Mouse (Mus musculus): ENCODE measurements at regions not wholly inside any gene's neighbourhood (a gene's known extent, or its start where the extent isn't known, plus 50 kb on each side); places are given as distances from the start of the nearest gene placed in this dataset.

- in situ Hi-C loops (cut with MboI; ENCODE audit: low pct_ligation_motif_present, low pct_unique_long_range_greater_than_20kb, low sequenced_read_pairs): no loop called here
- Histone ChIP-seq H3K27ac (ENCODE audit: insufficient read depth, low read depth) (no peak overlapping the region), H3K9ac (ENCODE audit: insufficient read depth, low read depth) (no peak overlapping the region), H3K4me2 (ENCODE audit: insufficient read depth, low read depth, poor library complexity, severe bottlenecking) (no peak overlapping the region), H3K4me3 (replicated peaks in 1 of 3; ENCODE audit: low read depth in 2 of 3, low read length in 2 of 3, poor library complexity in 1 of 3) (no peak overlapping the region), H3K4me1 (ENCODE audit: control insufficient read depth in 1 of 2, insufficient read depth in 2 of 2) (no peaks in the 10 kb centered on the region), H3K79me2 (replicated peaks; ENCODE audit: control insufficient read depth, extremely low read depth, insufficient read depth, poor library complexity, severe bottlenecking) (no peaks in the 10 kb centered on the region), H3K9me3 (replicated peaks; ENCODE audit: low read length) (peaks cover 4% of the 10 kb centered on the region), H3K27me3 (replicated peaks) (peaks cover 91% of the 10 kb centered on the region), H3K36me3 (replicated peaks in 1 of 2; ENCODE audit: control insufficient read depth in 1 of 2, insufficient read depth in 1 of 2, low read length in 1 of 2) (no peaks in the 10 kb centered on the region)
- dilution Hi-C loops (cut with MboI; ENCODE audit: extremely low pct_ligation_motif_present, extremely low pct_unique_long_range_greater_than_20kb, low sequenced_read_pairs): no loop called here
- TF ChIP-seq BHLHE40 (IDR thresholded peaks at IDR 0.05; ENCODE audit: low read depth, low read length) (no peak), HCFC1 (IDR thresholded peaks at IDR 0.05; ENCODE audit: low read depth, low read length) (no peak), SIN3A (IDR thresholded peaks at IDR 0.05; ENCODE audit: low read length) (no peak), ZKSCAN1 (IDR thresholded peaks at IDR 0.05; ENCODE audit: borderline replicate concordance, low read depth, low read length) (no peak), JUND (conservative IDR thresholded peaks at IDR 0.05; ENCODE audit: low read depth, low read length) (no peak), USF2 (conservative IDR thresholded peaks at IDR 0.05; ENCODE audit: low read depth, low read length) (no peak), CHD1 (IDR thresholded peaks at IDR 0.05; ENCODE audit: low read depth, low read length) (no peak), NELFE (IDR thresholded peaks at IDR 0.05; ENCODE audit: low read depth, low read length) (no peak), TBP (conservative IDR thresholded peaks at IDR 0.05; ENCODE audit: low read depth, low read length) (no peak), MAFK (IDR thresholded peaks at IDR 0.05; ENCODE audit: insufficient replicate concordance, low read length) (no peak), RCOR1 (conservative IDR thresholded peaks at IDR 0.05; ENCODE audit: low read depth, low read length) (no peak), SMC3 (IDR thresholded peaks at IDR 0.05; ENCODE audit: low read depth, low read length) (no peak), RAD21 (IDR thresholded peaks at IDR 0.05; ENCODE audit: low read depth, low read length) (no peak), CTCF (conservative IDR thresholded peaks at IDR 0.05 in 1 of 2, IDR thresholded peaks at IDR 0.05 in 1 of 2; ENCODE audit: low read depth in 2 of 2, low read length in 2 of 2) (no peak), E2F4 (IDR thresholded peaks at IDR 0.05; ENCODE audit: insufficient replicate concordance, low read depth, low read length) (no peak), ZC3H11A (IDR thresholded peaks at IDR 0.05; ENCODE audit: low read depth, low read length) (no peak), JUN (IDR thresholded peaks at IDR 0.05; ENCODE audit: insufficient read depth, low read depth, low read length) (no peak), PAX5 (IDR thresholded peaks at IDR 0.05; ENCODE audit: low read length) (no peak)
- no peak for DNase-seq (ENCODE audit: extremely low read depth)
These were observed 88.4 kb upstream of the Gpc1 start for GRCm38 (mm10) chr1:92742881-92743621.

GRCm38 (mm10) chr1:92742300-92742699 lies 89.1 kb upstream of the Gpc1 start:
- no peak overlapping the region for H3K27ac ChIP-seq (ENCODE audit: insufficient read depth, low read depth)
- in situ Hi-C loops (cut with MboI; ENCODE audit: low pct_ligation_motif_present, low pct_unique_long_range_greater_than_20kb, low sequenced_read_pairs) (no loop called here), dilution Hi-C loops (cut with MboI; ENCODE audit: extremely low pct_ligation_motif_present, extremely low pct_unique_long_range_greater_than_20kb, low sequenced_read_pairs) (no loop called here)
- peaks cover 2% of the 10 kb centered on the region for H3K9me3 ChIP-seq (replicated peaks; ENCODE audit: low read length)
- no peak for TF ChIP-seq ZMIZ1 (IDR thresholded peaks at IDR 0.05; ENCODE audit: low read depth, low read length)
- no peak for TF ChIP-seq NRF1 (IDR thresholded peaks at IDR 0.05; ENCODE audit: low read depth, low read length)
- no peak for TF ChIP-seq SIN3A (IDR thresholded peaks at IDR 0.05; ENCODE audit: low read length)
- no peak for TF ChIP-seq UBTF (IDR thresholded peaks at IDR 0.05; ENCODE audit: low read depth, low read length)
- H3K9ac ChIP-seq (ENCODE audit: insufficient read depth, low read depth): no peak overlapping the region
- H3K4me3 ChIP-seq (replicated peaks in 1 of 3; ENCODE audit: low read depth in 2 of 3, low read length in 2 of 3, poor library complexity in 1 of 3): no peak overlapping the region
- no peak for DNase-seq (ENCODE audit: extremely low read depth)
- H3K79me2 ChIP-seq (replicated peaks; ENCODE audit: control insufficient read depth, extremely low read depth, insufficient read depth, poor library complexity, severe bottlenecking): no peaks in the 10 kb centered on the region
- peaks cover 91% of the 10 kb centered on the region for H3K27me3 ChIP-seq (replicated peaks)
- no peaks in the 10 kb centered on the region for H3K36me3 ChIP-seq (replicated peaks in 1 of 2; ENCODE audit: control insufficient read depth in 1 of 2, insufficient read depth in 1 of 2, low read length in 1 of 2)
- no peak overlapping the region for H3K4me2 ChIP-seq (ENCODE audit: insufficient read depth, low read depth, poor library complexity, severe bottlenecking)
- no peaks in the 10 kb centered on the region for H3K4me1 ChIP-seq (ENCODE audit: control insufficient read depth in 1 of 2, insufficient read depth in 2 of 2)
